Mouse (Mus musculus) left cerebral cortex, postnatal 4 days (tissue): ENCODE measurements at regions not wholly inside any gene's neighbourhood (a gene's known extent, or its start where the extent isn't known, plus 50 kb on each side); places are given as distances from the start of the nearest gene placed in this dataset.

Source experiments
- DNase-seq: peaks from one replicate; pipeline ENCODE4 v3.0.0-alpha.2; 2022
- intact Hi-C: fragments of 180-260 bp; cut with DNase I; formaldehyde crosslinking; loops from one replicate; pipeline ENCODE4 v1.15.1; 2025

DNA sequence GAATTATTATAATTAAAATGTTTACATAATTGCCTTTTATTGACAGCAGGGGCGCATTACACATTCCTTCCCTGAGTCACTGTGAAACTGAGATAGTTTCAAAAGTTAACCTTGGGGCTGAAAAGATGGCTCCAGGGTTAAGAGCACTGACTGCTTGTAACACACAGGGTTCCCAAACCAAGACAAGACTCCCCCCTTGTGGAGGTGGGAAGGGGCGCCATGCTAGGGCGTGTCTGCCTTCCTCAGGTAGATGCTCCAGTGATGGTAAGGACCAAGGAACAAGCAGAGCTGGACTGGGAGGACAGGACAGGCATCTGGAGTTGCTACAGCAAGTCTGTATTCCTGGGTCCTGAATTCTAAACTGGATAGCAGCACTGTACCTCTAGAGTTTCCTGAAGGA is 351.9 kb downstream of the Tbc1d22a start:
- intact Hi-C loops = no loop called here
- no peak for DNase-seq

DNA sequence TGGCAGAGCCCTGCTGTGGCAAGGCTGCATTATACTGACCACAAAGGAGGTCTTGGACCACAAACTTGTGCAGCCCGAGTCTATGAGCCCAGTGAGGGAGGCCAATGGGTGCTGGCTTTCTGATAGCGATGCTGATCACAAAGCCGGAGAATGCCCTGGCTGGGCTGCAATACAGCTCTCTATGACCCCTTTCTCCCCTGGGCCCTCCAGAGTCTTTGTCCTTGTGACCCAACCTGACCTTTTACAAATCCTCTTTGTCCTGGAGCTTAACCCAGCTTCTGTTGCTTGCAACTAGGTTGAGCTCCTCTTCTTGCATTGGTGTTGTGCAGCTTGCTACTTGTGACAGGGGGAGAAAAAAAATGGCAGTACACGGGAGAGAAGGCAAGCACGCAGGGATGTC is 360.1 kb downstream of the Tbc1d22a start:
- no peak for DNase-seq
- intact Hi-C loops = no loop called here

DNA sequence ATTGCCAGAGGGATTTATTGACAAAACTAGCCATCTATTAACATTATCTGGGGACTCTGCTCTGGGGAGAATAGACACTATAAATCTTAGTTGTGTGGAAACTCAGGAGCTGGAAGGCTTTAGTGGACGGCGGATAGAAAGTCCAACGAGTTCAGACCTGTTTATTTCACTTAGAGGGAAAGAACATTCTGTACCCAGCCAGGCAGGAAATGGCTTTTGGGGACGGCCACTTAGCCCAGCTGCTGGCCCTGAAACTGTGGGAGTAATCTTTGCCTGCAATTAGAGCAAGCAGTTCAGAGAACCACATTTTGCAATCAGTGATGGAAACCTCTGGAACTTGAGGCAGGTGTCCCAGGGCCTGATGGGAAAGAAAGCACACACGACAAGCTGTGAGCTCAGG is 362.4 kb downstream of the Tbc1d22a start:
- intact Hi-C loops = no loop called here

DNA sequence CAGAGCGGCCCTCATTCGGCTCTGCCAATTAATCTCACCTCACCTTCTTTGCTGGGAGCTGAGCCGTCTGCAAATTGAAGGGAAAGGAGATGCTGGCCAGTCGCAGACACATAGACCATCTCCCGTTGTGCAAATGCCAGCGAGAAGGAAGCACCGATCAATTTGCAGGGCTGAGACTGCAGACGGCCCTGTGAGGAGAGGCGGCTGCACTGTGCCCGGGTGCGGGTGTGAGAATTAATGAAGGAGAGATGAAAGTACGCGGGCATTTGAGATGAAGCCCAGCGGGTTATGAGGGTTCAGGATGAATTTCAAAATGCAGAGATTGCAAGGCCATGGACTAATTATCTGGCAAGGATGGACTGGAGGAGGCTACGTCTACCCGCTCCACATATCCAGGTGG is 364.4 kb downstream of the Tbc1d22a start:
- no peak for DNase-seq
- intact Hi-C loops = no loop called here

More for the DNA sequence above, 362.4 kb downstream of the Tbc1d22a start:
- DNase-seq = no peak

DNA sequence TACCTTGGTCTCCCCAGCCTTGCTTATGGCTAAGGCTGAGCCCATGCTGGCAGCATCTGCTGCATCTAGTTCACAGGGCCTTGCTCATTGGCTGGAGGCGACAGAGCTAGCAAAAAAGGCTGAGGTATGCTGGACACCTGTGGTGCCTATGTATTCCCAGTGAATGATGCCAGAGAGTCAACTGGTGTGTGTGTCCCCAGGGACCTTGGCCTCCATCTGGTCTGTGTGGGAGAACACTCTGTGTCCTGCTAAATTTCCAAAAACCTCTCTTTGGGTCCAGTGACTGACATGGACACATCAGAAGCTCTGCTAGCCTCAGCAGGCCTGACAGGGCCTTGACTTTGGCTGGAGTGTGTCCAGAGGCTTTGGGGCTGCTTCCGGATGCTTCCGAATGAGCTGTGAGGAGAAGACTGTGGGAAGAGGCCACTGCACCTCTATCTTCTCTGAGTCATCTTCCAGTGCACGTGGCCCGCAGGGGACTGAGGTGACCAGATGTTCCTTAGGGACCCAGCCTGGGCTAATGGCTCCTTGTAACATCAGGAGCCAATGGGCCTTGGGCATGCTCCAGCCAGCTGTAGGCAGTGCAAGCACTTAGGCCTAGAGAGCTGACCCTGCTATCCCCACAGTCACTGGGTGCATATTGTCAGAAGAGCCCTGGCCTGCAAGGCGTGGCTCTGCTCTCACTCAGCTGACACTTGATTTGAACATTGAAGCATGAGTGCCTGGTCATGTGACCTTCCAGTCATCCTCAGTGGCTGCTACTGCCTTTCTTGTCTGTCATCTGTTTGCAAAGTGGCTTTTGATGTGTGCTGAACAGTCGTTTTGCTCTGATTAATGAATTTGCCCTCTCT is 368.2 kb downstream of the Tbc1d22a start:
- peak; percentile 28 for DNase-seq
- intact Hi-C loops = no loop called here

DNA sequence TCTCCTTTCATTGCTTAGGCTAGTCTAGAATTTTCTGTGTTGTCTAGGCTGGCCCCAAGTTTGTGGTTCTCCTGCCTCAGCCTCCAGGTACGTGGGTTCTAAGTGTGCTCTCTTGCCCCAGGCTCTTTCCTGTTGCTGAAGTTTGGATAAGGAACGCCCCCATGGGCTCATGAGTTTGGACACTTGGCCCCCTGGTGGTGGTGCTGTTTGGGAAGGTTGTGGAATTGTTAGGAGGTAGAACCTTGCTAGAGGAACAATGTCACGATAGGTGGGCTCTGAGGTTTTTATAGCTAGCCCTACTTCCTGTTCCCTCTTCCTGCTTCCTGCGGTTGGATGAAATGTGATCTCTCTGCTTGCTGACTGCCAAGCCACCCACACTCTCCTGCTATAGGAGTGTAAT is 371.5 kb downstream of the Tbc1d22a start:
- intact Hi-C loops = no loop called here
- no peak for DNase-seq

DNA sequence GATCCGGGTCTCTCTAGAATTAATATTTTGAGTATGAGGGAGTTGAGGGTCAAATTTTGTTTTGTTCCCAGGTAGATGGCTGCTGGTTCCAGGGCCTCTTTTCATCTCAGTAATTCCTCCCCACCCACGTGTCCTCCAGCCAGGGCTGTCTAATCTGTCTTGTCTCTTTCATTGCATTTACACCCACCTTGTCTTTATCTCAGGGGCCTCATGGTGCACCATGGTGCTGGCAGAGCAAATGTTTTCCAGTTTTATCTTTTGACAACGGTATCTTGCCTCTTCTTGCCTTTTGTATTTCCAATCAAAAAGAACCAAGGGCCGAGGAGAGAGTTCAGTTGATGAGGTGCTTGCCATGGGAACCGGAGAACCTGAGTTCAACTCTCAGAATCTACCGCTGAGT is 372.9 kb downstream of the Tbc1d22a start:
- intact Hi-C loops = no loop called here

DNA sequence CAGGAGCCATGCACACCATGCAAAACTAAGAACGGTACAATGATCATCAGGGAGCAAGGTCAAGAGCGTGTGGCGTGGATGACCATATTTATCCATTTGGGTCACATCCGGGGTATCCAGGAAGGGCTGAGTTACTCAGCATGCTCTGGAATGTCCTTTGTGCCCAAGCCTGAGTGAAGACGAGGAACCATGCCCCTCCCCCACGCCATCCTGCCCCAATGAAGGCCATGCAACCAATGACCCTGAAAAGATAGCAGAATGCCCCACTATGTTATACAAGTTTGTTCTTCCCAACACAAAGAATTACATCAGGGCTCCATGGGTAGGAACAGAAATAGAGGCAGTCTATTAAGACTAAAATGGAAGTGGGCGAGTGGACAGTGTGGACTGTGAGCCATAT is 375.8 kb downstream of the Tbc1d22a start:
- no peak for DNase-seq
- intact Hi-C loops = no loop called here

More for the DNA sequence above, 372.9 kb downstream of the Tbc1d22a start:
- DNase-seq = no peak

DNA sequence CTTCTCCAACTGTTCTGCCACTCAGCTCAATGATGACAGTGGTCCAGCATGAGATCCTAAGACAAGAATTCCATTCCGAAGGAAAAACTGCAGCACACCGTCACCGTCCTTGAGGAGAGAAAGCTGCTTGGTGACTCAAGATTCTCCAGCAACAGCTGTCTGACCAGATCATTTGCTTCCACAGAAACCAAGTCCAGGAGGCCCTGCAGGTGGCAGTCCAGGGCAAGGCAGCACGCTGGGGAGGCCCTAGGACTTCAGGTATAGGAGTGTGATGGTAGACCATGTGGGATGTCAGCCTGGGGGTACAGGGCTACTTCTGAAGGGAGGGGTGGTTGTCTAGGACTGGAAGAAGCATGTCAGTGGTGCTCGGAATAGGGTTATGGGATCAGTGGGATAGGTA is 376.6 kb downstream of the Tbc1d22a start:
- intact Hi-C loops = no loop called here
- no peak for DNase-seq

DNA sequence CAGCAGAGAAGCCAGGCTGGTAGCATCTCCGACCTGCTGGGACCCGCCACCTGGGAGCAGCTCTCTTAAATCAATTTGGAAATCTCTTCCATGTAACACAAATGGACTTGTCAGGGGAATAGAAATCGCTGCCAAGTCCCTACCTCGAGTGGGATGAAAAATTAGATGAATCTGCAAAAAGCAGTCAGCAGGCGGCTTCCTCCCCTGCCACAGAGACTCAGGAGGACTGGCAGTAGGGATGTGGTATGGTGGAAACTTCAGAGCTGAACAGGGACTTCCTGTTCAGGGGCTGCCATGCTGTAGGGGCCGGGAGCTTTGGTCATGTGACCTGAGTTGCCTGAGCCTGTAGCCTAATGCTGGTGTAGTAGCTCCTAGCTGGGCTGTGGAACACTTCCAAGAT is 379.1 kb downstream of the Tbc1d22a start:
- intact Hi-C loops = no loop called here
- no peak for DNase-seq

DNA sequence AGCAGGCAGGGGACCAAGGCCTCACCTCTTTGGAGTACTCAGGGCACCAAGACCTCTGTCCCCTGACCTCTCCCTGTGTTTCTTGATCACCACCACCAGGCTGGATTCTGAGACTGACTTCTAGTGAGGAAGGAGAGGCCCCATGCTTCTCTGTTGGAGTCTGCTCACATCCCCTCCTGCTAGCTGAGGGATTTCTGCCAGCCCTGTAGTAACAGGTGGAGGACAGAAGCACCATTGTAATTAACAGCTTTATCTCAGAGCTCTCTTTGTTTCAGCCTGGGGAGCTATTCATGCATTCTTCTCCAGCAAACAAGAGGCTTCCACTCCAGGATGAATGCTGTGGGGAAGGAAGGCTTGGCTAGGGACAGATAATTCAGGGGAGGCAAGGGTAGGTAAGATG is 392.2 kb downstream of the Tbc1d22a start:
- intact Hi-C loops = no loop called here
- no peak for DNase-seq

DNA sequence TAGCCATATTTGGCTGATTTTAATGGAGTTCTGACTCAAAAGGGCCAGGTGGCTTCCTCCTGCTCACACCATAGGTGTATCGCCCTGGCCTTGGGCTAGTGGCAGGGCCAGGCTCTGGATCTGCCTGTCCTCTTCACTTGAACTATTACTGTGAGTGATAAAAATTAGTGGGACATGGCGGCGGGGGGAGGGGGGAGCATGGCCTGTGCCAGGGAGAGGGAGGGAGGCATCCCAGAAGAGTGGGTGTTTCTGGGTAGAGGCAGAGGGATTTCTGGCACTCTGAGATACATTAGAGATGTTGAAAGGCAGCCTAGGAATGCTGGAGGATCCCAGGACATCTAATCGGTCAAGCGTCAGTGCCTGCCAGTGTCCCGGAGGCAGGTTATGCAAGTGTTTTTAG is 395.4 kb downstream of the Tbc1d22a start:
- intact Hi-C loops = no loop called here
- DNase-seq = no peak

DNA sequence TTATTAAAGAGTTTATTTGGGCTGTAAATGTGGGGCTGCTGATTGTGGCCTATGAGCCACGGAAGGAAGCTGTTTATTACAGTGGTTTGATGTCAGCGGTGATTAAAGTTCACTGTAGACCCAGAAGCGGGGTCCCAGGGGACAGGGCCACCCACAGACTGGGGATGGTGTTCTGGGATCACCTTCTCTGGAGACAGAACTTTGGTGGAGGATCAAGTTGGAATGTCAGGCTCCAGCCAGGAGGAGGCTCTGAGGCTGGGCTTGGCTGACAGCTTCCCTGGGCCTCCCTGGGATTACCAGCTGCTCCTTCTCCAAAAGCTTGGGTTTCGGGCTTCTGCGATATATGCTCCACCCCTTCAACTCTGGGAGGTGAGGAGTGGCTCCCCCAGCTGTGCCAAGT is 417.1 kb downstream of the Tbc1d22a start:
- DNase-seq = no peak
- intact Hi-C loops = no loop called here

DNA sequence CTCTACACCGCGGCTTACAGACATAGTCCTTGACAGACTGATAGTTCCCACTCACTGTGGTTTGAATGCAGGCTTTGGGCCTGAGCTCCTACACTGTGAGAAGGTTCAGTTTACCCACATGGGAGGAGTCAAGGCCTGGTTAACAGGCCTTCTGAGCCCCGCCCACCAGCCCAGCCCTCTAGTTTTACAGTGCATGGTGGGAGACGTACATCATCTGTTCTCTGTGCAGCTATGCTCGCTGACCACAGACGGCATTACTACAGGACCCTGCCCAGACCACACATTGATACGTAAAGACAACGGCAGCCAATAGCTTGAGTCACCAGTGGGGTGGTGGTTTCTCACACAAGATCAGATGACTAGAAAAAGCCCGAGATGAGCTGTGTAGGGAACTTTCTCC is 431.0 kb downstream of the Tbc1d22a start:
- intact Hi-C loops = no loop called here
- DNase-seq = no peak

DNA sequence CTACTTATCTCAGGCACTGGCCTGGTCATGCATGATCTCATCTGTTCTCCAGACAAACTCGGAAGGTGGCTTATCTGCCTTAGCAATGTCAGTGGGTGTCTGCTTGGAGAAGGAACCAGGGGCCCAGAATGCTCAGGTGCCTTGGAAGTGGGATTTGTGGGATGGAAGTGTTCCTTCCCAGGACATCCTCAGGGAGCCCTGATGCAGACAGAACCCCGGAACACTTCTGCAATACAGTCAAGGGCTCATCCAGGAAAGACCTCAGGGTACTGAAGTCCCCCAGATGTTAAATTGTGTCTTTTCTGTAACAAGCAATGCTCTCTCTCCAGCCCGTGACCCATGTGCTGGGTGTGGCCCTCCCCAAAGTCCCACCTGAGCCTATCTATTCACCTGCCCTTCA is 433.9 kb downstream of the Tbc1d22a start:
- intact Hi-C loops = no loop called here
- DNase-seq = no peak

DNA sequence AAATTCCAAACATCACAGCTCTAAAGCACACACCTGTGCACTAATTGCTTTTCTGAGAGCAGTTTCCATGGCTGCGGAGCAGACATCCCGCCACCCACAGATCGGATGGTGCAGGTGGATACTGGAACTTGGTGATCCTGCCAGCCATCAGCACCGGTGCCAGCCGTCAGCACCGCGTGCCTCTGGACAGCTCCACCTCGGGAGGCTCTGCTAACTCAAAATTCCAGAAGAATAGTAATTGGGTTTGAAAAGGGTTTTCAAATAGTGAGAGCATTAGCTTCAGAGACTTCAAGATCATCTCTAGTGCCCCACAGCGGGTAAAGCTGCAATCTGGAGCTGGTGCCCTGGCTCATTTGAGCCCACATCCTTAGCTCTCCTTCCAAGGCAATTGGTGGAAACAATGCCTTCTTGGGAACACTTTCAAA is 458.8 kb downstream of the Tbc1d22a start:
- no peak for DNase-seq
- intact Hi-C loops = no loop called here

DNA sequence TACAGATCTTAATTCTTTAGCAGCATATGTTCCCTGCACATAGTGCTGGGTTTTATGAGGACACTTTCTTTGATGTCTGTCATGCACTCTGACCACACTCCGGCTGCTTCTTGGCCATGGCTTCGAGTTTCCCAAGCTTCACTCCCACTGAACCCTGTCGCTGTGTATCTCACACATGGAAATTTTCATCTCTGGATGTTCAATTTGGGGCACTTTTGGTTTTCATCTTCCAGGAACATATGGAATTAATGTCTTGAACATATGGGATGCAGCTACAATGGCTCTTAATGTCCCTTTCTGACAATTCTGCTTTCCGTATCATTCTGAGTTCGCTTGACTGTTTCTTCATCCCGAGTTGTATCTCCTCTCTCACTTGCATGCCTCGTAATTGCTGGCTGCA is 462.8 kb downstream of the Tbc1d22a start:
- no peak for DNase-seq
- intact Hi-C loops = no loop called here

DNA sequence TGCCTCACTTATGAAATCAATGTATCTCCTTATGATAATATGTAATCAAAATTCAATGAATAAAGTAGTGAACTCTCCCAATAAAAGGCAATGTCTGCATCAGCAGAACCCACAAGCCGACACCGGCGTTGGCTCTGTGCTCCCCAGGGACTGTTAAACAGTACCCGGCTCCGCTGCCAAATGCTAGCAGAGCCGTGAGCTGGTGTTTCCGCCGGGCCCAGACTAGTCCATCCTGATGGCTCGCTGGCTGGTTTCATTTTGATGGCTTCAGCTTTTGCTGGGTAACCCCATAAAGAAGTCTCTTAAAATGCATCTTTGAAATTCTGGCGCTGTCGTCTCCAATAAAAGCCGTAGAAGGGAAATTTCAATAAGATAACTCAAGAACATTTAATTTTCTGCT is 468.8 kb downstream of the Tbc1d22a start:
- intact Hi-C loops = no loop called here

DNA sequence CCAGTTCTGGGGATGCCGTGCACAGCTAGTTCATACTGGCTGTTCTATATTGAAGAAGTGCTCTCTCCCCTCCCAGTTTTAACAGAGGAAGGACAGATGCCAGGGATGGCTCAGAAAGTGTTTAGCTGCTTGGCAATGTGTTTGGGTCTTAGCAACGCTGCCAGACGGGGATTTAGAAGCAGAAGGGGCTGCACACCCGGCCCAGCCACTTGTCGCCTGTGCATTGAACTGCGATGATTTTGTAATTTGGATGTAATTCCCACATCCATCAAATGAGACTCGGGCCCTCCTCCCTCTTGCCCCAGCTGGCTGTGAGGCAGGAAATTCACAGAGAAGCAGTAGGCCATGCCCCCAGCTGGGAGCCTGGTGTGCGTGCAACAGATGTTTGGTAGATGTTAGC is 475.4 kb downstream of the Tbc1d22a start:
- peak; percentile 85 for DNase-seq

More for the DNA sequence above, 468.8 kb downstream of the Tbc1d22a start:
- peak; percentile 48 for DNase-seq

DNA sequence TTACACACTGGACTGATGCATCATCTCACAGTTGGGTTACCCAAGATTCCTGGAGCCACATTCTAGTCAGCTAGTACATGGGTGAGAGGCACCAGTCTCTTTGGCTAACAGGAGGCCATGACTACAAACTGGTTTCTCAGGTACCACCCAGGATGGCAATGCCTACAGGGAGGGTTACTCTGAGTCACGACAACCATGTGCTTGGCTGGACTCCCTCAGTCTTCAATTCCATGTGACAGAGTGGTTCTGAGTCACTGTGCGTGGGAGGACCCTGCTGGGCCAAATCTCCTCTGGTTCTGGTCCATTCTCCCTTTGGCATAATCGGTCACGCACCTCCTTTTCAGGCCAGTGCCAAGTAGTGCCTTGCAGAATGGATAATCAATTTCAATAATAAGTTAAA is 482.5 kb downstream of the Tbc1d22a start:
- no peak for DNase-seq
- intact Hi-C loops = no loop called here

More for the DNA sequence above, 475.4 kb downstream of the Tbc1d22a start:
- intact Hi-C loops = no loop called here

DNA sequence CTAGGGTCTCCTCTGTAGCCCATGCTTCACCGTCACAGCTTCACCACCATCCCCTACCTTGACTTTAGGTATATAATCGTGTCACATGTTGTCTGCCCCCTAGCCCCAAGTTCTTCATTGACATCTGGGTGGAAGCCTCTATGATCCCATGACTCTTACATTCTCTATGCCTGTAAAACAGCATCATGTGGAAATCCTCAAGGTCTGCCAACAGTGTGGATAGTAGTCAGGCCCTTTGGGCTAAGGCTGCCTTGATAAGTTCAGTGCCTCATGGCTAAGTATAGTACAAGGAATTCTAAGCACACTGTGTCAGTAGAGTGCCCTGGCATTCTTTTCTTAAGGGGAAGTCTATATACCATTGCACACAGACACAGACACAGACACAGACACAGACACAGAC is 496.2 kb downstream of the Tbc1d22a start:
- DNase-seq = no peak
- intact Hi-C loops = no loop called here

DNA sequence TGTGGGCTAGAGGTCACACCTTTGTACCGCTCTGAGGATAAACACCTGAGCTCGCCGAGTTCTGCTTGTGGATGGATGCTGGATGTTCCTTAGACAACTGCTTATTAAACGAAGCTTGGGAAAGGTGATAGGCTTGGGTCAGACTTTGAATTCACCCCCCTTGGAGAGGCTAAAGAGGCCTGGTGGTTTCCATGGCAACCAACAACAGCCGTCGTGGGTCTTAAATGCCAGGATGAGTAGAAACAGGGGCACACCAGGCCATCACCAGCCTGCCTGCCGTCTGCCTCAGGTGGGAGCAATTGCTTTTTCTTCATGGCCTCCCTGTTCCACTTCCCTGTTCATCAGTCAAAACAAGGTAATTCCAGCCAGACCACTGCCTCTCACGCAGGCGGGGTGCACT is 504.1 kb downstream of the Tbc1d22a start:
- intact Hi-C loops = no loop called here

DNA sequence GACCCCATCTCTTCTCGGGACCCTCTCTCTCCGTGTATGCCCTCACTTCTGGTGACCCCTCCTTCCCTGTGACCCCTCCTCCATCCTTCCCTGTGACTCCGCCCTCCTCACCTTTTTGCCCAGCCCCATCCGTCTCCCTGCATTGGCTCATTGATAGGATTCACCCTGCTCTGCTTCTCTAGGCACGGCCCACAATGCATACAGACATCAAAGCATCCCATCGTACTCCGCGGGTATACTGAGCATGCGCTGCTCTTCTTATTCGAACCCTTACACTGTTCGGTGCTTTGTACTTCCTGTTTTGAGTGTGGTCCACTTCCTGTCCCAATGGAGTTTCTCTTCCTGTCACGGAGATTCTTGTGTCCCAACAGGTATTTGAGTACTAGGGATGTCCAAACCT is 504.8 kb downstream of the Tbc1d22a start:
- intact Hi-C loops = no loop called here
- DNase-seq = no peak

More for the DNA sequence above, 504.1 kb downstream of the Tbc1d22a start:
- DNase-seq = no peak
